Mouse (Mus musculus) heart, embryonic 14.5 days (tissue): Measurements from ENCODE around the gene Vps45. TPM values are rescaled to one million over a fixed set of nuclear protein-coding genes. Genes with fewer than 3 reads are reported as not detected.

ENCODE experiments used
- ATAC-seq: fragments of 200-750 bp; cut with Nextera tagmentation; 2 replicates; pipeline ENCODE4 v1.8.0; 2017; ENCODE audit warnings: low read depth, moderate TSS enrichment; ENCODE audit not compliant: insufficient number of reproducible peaks, insufficient read depth, low FRiP score
- H3K27ac ChIP-seq, 2 experiments: fragments of 200-500 bp in 1 of 2; fragments of 300-500 bp in 1 of 2; sonication (generic) in 1 of 2; replicated peaks in 1 of 2; 2 replicates each; pipeline ENCODE4 v1.5.1; 2012 to 2014; ENCODE audit warnings: low read depth in 2 of 2, low read length in 2 of 2, control low read depth in 1 of 2, mild to moderate bottlenecking in 1 of 2, mixed read lengths in 1 of 2; ENCODE audit not compliant: control insufficient read depth in 1 of 2, insufficient read depth in 1 of 2
- H3K27me3 ChIP-seq: fragments of 300-500 bp; sonication (generic); 2 replicates; pipeline ENCODE4 v1.6.1; 2014; ENCODE audit warnings: mild to moderate bottlenecking, low read length, control low read depth; ENCODE audit not compliant: control insufficient read depth, insufficient read depth
- H3K36me3 ChIP-seq: fragments of 300-500 bp; sonication (generic); 2 replicates; pipeline ENCODE4 v1.6.1; 2014; ENCODE audit warnings: mild to moderate bottlenecking, control low read depth, low read length, mixed read lengths; ENCODE audit not compliant: control insufficient read depth, insufficient read depth
- H3K4me1 ChIP-seq, 2 experiments: fragments of 200-500 bp in 1 of 2; fragments of 300-500 bp in 1 of 2; sonication (generic) in 1 of 2; 2 replicates each; pipeline ENCODE4 v1.6.1; 2012 to 2014; ENCODE audit warnings: low read length in 2 of 2, control low read depth in 1 of 2, mixed read lengths in 1 of 2; ENCODE audit not compliant: control insufficient read depth in 2 of 2, insufficient read depth in 2 of 2
- H3K4me2 ChIP-seq: fragments of 300-500 bp; sonication (generic); 2 replicates; pipeline ENCODE4 v1.6.1; 2014; ENCODE audit warnings: mild to moderate bottlenecking, low read length
- H3K4me3 ChIP-seq, 2 experiments: fragments of 200-500 bp in 1 of 2; fragments of 300-500 bp in 1 of 2; sonication (generic) in 1 of 2; 2 replicates each; pipeline ENCODE4 v1.5.1; 2012 to 2014; ENCODE audit warnings: low read length in 2 of 2, mild to moderate bottlenecking in 2 of 2, control low read depth in 1 of 2, low read depth in 1 of 2, moderate library complexity in 1 of 2; ENCODE audit not compliant: control insufficient read depth in 1 of 2, insufficient read depth in 1 of 2
- H3K9ac ChIP-seq: fragments of 300-500 bp; sonication (generic); 2 replicates; pipeline ENCODE4 v1.6.1; 2014; ENCODE audit warnings: mild to moderate bottlenecking, low read length
- H3K9me3 ChIP-seq: fragments of 300-500 bp; sonication (generic); 2 replicates; pipeline ENCODE4 v1.6.1; 2016; ENCODE audit warnings: low read length, control low read depth; ENCODE audit not compliant: control insufficient read depth
- WGBS: fragments of 180-500 bp; shearing (Covaris S2); extraction: QIAGEN DNeasy Blood & Tissue Kit; methylation state at CpG from one replicate; pipeline ENCODE4 v1.1.7; 2014; 5-methylcytosine and 5-hydroxymethylcytosine counted together
- polyA plus RNA-seq: library from polyadenylated mRNA; unstranded; fragments of >200 nt; fragmentation: Nextera tagmentation; extraction: Ambion mirVana; gene quantifications from 2 replicates; pipeline ENCODE4 v1.2.1, GENCODE M21; 2014

Vps45 gene
- polyA plus RNA-seq, 1 experiment from 2014 or later = 22.8 TPM

DNA sequence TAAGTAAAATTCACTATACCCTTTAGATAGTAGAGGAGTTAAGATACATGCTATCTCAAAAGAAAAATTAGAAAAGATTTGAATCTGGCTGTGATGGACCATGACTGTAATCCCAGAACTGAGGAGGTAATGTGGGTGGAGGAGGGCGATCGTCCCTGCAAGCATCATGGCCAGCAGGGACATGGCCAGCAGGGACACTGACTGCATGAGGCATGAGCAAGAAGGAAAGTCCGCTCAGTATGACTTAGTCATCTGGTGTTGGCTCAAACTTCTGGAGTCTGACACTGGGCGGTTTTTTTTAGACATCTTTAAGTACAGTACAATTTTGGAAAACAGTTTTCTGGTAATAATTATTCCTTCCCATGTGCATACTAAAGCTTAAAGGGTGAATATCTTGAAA, 29.5 kb upstream of the Vps45 start:
- WGBS = 82% methylated on average over 4 of the region's 4 CpGs
- no peaks in the 10 kb centered on the region for H3K9me3 ChIP-seq
- no peak overlapping the region for H3K4me3 ChIP-seq
- no peak overlapping the region for H3K9ac ChIP-seq
- H3K4me2 ChIP-seq = no peak overlapping the region
- ATAC-seq = no peak
- H3K27me3 ChIP-seq = no peaks in the 10 kb centered on the region
- no peak overlapping the region for H3K27ac ChIP-seq
- no peaks in the 10 kb centered on the region for H3K36me3 ChIP-seq
- H3K4me1 ChIP-seq = peaks cover 0 to 3% of the 10 kb centered on the region in 2 experiments; a peak in 2 of 4 replicates

DNA sequence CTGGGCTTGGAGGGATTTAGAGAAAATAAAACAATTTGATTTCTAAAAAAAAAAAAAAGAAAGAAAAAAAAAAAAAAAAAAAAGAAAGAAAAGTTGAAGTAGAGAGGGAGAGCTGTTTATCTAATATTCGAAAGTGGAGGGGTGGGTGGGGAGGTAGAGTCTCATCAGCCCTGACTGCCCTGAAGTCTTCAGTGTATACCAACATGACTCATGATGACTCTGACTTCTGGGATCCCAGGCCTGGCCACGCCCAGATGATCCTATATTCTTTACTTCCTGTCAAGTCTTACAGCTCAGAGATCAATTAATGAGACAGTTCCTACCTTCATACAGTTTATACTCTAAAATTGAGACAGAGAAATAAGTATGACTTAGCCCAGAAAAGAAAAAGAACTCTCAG, 29.0 kb upstream of the Vps45 start:
- Histone ChIP-seq H3K4me2 (no peak overlapping the region), H3K27me3 (no peaks in the 10 kb centered on the region), H3K4me3 (no peak overlapping the region), H3K9ac (no peak overlapping the region), H3K9me3 (no peaks in the 10 kb centered on the region), H3K4me1 (peaks cover 0 to 7% of the 10 kb centered on the region in 2 experiments; a peak in 2 of 4 replicates), H3K27ac (no peak overlapping the region), H3K36me3 (no peaks in the 10 kb centered on the region)
- 58% methylated on average over 2 of the region's 2 CpGs for WGBS
- no peak for ATAC-seq

DNA sequence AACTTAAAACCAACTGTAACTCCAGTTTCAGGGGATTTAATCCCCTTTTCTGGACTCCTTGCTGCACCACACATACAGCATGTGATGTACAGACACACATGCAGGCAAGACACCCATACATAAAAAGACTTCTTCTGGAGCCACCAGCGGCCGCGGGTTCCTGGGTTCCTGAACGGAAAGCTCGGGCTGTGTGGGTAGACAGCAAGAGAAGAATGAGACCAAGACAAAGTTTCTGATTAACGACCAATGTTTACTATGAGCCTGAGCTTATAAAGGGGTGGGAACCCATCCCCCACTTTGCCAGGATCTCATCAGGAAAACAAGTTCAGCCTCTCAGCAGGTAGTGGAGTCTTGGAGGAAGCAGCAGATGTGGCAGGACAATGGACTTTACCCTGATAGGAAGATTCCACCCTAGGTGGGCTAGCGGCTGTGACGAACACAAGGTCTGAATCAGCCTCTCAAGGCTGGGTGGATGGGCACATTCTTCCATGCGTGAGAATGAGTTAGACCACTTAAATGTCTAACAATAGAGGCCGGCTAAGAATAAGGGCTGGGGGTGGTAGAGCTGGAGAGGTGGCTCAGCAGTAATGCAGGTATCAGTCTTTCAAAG, 26.0 kb upstream of the Vps45 start:
- Histone ChIP-seq H3K4me2 (no peak overlapping the region), H3K36me3 (no peaks in the 10 kb centered on the region), H3K27ac (no peak overlapping the region), H3K4me1 (peaks cover 0 to 7% of the 10 kb centered on the region in 2 experiments; a peak in 2 of 4 replicates), H3K4me3 (no peak overlapping the region), H3K9me3 (no peaks in the 10 kb centered on the region), H3K27me3 (no peaks in the 10 kb centered on the region), H3K9ac (no peak overlapping the region)
- no peak for ATAC-seq
- 82% methylated on average over 10 of the region's 10 CpGs for WGBS

DNA sequence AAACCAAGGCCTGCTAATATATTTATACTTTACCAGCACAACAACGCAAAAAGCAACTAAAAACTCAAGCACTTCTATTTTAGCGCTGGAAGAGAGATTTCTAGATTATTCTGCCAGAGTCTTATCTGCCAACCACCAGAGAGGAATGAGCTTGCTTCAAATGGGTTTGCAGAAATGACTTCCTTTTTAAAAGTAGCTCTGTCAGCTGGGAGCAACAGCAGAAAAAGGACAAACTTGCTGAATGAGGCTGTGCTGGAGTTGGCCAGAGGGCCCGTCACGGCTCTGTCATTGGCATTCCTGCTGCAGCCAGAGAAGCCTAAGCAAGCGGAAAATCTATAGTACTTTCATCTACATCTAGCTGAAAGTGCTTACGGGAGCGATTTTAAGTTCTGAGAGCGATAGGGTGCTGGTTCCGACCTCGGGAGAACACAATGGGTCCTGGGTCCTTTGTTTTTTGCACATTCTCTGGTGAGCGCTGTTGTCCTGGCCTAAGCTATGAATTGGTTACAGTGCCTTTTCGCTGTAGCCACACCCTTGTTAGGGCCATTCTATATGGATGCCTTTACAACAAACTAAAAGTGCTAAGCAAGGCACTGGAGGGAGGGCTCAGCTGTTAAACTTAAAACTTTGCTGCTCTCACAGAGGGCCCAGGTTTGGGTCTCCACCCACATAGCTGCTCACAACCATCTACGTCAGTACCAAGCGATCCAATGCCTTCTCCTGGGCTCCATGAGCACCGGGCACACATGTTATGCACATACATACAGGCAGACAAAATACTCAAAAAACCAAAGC, 24.6 kb upstream of the Vps45 start:
- H3K4me1 ChIP-seq = peaks cover 0 to 7% of the 10 kb centered on the region in 2 experiments; a peak in 2 of 4 replicates
- ATAC-seq = no peak
- H3K27ac ChIP-seq = no peak overlapping the region
- H3K36me3 ChIP-seq = no peaks in the 10 kb centered on the region
- 58% methylated on average over 15 of the region's 15 CpGs for WGBS
- no peak overlapping the region for H3K4me3 ChIP-seq
- H3K9ac ChIP-seq = no peak overlapping the region
- no peaks in the 10 kb centered on the region for H3K27me3 ChIP-seq
- H3K9me3 ChIP-seq = no peaks in the 10 kb centered on the region
- no peak overlapping the region for H3K4me2 ChIP-seq

DNA sequence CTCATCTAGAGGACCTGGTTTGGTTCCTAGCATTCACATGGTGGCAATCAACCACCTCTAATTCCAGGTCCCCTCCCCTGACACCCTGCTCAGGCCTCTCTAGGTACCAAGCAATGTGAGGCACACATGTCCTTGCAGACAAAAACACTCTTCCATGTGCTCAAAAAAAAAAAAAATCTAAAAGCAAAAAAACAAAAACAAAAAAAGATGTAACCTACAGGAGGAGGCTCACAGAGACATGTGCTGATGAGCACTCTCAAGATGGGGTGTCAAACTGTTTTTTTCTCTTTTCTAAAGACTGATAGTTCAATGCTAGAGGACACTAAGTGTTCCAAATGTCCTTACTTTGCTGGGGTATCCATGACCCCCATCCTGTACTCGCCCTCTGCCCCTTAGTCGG, 23.8 kb upstream of the Vps45 start:
- Histone ChIP-seq H3K9me3 (no peaks in the 10 kb centered on the region), H3K4me1 (peaks cover 0 to 7% of the 10 kb centered on the region in 2 experiments; a peak in 2 of 4 replicates), H3K36me3 (no peaks in the 10 kb centered on the region), H3K4me2 (no peak overlapping the region), H3K9ac (no peak overlapping the region), H3K27me3 (no peaks in the 10 kb centered on the region), H3K27ac (no peak overlapping the region), H3K4me3 (no peak overlapping the region)
- ATAC-seq = no peak
- WGBS = 81% methylated on average over 2 of the region's 2 CpGs

DNA sequence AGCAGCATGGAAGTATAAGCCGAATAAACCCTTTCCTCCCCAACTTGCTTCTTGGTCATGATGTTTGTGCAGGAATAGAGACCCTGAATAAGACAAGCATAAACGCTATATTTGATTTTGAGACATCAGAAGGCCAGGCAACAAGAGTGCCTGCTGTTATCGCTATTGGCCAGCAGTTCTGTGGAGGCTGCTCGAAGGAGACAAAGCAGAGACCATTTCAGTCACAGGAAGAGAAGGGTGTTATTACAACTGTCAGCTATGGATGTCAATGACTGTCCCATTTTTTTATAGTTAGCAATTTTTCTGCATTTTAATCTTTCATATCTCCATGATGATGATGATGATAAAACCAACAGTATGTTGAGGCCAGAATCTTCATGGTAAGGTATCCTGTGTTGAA, 23.4 kb upstream of the Vps45 start:
- no peak overlapping the region for H3K27ac ChIP-seq
- H3K36me3 ChIP-seq = no peaks in the 10 kb centered on the region
- no peaks in the 10 kb centered on the region for H3K27me3 ChIP-seq
- ATAC-seq = no peak
- H3K9me3 ChIP-seq = no peaks in the 10 kb centered on the region
- 76% methylated on average over 4 of the region's 4 CpGs for WGBS
- no peak overlapping the region for H3K4me2 ChIP-seq
- no peak overlapping the region for H3K4me3 ChIP-seq
- peaks cover 0 to 7% of the 10 kb centered on the region in 2 experiments; a peak in 2 of 4 replicates for H3K4me1 ChIP-seq
- H3K9ac ChIP-seq = no peak overlapping the region

DNA sequence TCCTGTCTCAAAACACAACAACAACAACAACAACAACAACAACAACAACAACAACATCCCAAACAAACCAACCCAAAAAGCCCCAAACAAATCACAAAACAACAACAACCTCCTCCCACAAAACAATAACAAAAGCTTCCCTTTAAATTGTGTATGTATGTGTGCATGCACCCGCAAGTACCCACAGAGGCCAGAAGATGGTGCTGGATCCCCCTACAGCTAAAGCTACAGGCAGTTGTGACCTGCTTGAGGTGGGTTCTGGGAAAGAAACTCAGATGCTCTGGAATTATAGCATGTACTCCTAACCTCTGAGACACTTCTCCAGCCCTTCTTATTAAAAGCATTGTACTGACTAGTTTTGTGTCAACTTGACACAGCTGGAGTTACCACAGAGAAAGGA, 22.7 kb upstream of the Vps45 start:
- H3K9ac ChIP-seq = no peak overlapping the region
- 59% methylated on average over 1 of the region's 1 CpGs for WGBS
- no peaks in the 10 kb centered on the region for H3K9me3 ChIP-seq
- no peaks in the 10 kb centered on the region for H3K27me3 ChIP-seq
- H3K4me2 ChIP-seq = no peak overlapping the region
- no peak overlapping the region for H3K4me3 ChIP-seq
- peaks cover 0 to 7% of the 10 kb centered on the region in 2 experiments; a peak in 2 of 4 replicates for H3K4me1 ChIP-seq
- no peak for ATAC-seq
- no peaks in the 10 kb centered on the region for H3K36me3 ChIP-seq
- no peak overlapping the region for H3K27ac ChIP-seq
